Mouse (Mus musculus): ENCODE measurements around the gene Myo1d.
A peak's percentile ranks its signal among the peaks of the same experiment; 100 is the strongest.

Gene Myo1d

GRCm38 (mm10) chr11:80781535-80781934, 1.7 kb upstream of the Myo1d start:
- DNase-seq (ENCODE audit: low spot score in 2 of 2) = no peak

DNA sequence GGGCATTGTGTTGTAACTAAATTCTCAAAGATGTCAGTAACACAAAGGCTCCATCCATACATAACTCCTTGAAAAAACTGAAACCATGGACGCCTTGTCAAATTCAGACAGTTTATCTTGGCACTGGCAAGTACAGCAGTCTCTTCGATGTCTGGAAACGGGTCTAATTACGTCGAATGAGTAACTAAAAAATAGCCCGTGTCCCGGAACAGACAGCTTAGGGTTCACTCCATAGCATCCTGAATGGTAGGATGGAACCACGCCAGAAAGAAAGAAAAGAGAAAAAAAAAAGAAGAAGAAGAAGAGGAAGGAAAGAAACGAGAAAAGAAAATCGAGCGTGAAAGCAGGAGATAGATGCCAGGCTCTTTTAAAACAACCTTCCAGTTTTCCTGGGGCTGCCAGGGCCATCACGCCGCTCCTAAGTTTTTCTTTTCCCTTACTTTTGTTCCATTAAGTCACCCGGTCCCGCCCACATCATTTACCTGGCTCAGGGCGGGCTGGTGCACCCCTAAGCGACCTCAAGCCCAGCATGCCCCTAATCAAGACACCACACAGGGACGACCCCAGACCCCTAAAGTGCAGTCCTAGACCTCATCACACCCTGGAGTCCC, 804 bp downstream of the Myo1d start:
- no peak for DNase-seq (ENCODE audit: low spot score in 2 of 2)

GRCm38 (mm10) chr11:80778157-80778556, 1.7 kb downstream of the Myo1d start:
- DNase-seq (ENCODE audit: low spot score in 2 of 2) = no peak

DNA sequence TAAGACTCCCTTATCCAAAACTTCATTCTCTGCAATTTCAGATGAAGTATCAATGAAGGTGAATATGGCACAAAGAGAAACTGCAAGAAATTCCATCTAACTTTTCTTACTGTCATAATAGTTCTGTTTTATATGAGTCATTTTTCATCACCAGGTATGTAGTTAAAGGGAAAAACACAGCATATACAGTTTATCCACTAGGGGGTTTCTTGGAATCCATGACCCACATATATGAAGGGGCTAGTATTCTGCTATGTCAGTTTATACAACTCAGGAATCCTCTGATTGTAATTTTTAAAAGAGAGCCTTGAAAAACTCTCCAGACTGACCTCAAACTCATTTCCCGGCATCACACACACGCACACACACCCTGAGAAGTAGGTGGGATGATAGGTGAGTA, 2.1 kb downstream of the Myo1d start:
- no peak for DNase-seq (ENCODE audit: low spot score in 2 of 2)

- no peak for DNase-seq (ENCODE audit: low spot score in 2 of 2)
These were observed 4.3 kb downstream of the Myo1d start for GRCm38 (mm10) chr11:80775535-80775934.

- no peak for DNase-seq (ENCODE audit: low spot score in 2 of 2)
These were observed 7.1 kb downstream of the Myo1d start for GRCm38 (mm10) chr11:80772595-80773210.

GRCm38 (mm10) chr11:80771596-80772250, 8.1 kb downstream of the Myo1d start:
- DNase-seq (ENCODE audit: low spot score in 2 of 2) = no peak

- no peak for DNase-seq (ENCODE audit: low spot score in 2 of 2)
These were observed 8.6 kb downstream of the Myo1d start for GRCm38 (mm10) chr11:80771186-80771585.

GRCm38 (mm10) chr11:80767320-80767617, 12.6 kb downstream of the Myo1d start:
- no peak for DNase-seq (ENCODE audit: low spot score in 2 of 2)

- no peak for DNase-seq (ENCODE audit: low spot score in 2 of 2)
These were observed 13.1 kb downstream of the Myo1d start for GRCm38 (mm10) chr11:80766472-80767319.

- no peak for DNase-seq (ENCODE audit: low spot score in 2 of 2)
These were observed 13.8 kb downstream of the Myo1d start for GRCm38 (mm10) chr11:80766068-80766467.

DNA sequence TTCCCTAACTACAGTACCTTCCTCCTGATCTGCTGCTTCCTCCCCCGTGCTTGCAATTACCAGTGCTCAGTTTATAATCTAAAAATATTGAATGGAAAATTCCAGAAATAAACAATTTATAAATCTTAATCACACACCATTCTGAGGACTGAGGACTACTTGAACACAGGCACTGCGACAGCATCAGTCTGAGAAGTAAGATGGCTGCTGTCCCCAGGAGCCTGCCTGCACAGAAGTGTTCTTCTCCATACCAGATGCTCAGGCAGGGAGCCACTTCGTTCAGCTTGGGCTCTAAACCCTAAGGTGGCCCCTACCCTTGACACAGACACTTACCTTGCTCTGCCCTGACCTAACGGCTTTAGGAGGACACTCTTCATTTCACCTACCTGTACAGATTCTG, 17.8 kb downstream of the Myo1d start:
- no peak for DNase-seq (ENCODE audit: low spot score in 2 of 2)

GRCm38 (mm10) chr11:80761285-80761974, 18.4 kb downstream of the Myo1d start:
- no peak for DNase-seq (ENCODE audit: low spot score in 2 of 2)

GRCm38 (mm10) chr11:80759023-80759422, 20.8 kb downstream of the Myo1d start:
- DNase-seq (ENCODE audit: low spot score in 2 of 2) = no peak

DNA sequence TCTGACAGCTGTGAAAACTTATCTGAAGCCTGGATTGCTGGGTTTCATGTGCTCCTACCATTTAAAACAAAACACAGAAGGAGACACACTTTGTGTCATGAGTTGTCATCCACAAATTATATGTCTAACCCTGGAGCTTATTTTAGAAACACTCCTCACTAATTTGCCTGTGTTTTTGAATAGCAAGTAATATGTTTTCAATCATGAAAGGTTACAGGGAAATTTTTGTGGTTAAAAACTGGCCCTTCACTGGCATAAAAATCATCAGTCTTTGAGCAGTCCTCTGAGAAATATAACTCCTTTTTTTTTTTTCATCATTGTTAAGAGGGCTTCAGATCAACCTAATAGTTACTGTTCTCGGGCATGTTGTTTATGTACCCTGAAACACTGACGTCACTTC, 25.6 kb downstream of the Myo1d start:
- DNase-seq (ENCODE audit: low spot score in 2 of 2) = no peak

- DNase-seq (ENCODE audit: low spot score in 2 of 2) = no peak
These were observed 28.7 kb downstream of the Myo1d start for GRCm38 (mm10) chr11:80751168-80751567.

DNA sequence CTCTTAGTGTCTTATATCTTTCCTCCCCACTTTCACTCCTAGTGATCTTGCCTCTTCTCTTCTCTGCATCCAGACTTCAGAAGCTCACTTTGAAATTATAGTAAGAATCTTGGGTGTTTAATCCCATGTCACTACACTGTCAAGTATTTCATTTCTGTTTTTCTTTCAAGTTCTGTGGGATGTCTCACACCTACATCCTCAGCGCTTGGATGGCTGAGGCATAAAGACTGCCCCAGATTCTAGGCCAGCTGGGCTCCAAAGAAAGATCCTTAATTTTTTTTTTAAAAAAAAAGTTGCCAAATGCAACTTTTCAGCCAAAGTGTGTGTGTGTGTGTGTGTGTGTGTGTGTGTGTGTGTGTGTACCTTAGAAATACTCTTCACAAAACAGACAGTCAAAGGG, 30.6 kb downstream of the Myo1d start:
- DNase-seq (ENCODE audit: low spot score in 2 of 2) = peak in 1 of 2 experiments; percentile 16

DNA sequence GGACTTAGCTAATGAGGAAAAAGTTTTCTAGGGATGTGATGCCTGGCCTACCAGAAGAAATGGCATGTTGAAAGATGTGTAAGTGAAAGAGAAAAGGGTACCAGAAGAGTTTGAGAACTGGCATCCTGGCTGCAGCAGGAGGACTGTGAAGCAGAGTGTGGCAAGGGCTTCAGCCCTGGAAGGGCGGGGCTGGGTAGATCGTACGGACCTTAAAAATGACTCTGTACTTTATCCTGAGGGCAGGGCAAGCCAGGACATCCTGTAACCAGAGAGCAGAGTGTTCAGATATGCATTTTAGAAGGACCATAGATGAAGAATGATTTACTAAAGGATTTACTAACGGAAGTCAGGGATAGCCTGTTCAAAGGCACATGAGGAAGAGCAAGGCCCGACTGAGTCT, 34.4 kb downstream of the Myo1d start:
- DNase-seq (ENCODE audit: low spot score in 2 of 2) = no peak

GRCm38 (mm10) chr11:80743823-80744410, 35.9 kb downstream of the Myo1d start:
- no peak for DNase-seq (ENCODE audit: low spot score in 2 of 2)

GRCm38 (mm10) chr11:80742462-80742861, 37.4 kb downstream of the Myo1d start:
- DNase-seq (ENCODE audit: low spot score in 2 of 2) = no peak

- DNase-seq (ENCODE audit: low spot score in 2 of 2) = no peak
These were observed 45.1 kb downstream of the Myo1d start for GRCm38 (mm10) chr11:80734771-80735170.

- DNase-seq (ENCODE audit: low spot score in 2 of 2) = peak in 1 of 2 experiments; percentile 17
These were observed 55.1 kb downstream of the Myo1d start for GRCm38 (mm10) chr11:80724701-80725100.

Measured in frontal cortex, postnatal 36 days (tissue).